Comparison of ENCODE assay signal across 10 mouse cellular contexts in the genomic region with DNA sequence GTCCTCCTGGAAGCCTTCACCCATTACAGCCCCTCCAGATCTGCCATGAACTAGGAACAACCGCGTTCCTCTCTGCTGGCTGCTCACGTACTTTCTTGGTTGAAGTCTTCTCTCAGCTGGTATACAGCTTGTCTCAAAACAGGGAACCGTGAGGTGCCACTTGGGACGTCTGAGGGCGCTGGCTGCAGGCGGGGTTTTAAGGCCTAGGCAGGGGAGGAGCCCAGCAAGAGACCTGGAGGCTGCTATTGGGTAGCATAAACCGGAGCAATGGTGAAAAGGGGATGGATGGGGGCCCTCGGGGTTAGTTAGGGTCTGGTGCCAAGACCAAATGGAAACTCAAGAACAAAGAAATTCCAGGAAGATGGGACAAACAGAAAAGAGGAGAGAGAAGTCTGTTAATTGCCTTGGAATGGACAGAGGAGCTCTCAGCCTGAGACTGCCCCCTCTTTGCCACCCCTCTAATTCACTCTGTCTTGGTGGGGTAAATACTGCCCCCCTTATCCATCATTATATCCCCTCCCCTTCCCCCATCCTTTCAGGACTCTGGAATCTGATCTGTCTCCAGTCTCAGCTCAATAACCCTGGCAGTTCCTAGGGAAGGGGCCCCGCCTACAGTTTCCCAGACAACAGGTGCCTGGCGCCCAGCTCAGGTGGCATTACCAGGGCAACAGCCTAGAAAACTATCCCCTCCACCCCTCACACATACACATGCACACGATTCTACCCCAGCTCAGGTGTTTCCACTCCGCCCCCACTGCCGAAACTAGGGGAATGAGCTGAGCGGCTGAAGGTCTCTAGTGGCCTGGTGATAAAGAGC. TPM values are rescaled to one million over a fixed set of nuclear protein-coding genes. Genes with fewer than 3 reads are reported as not detected.
DNase-seq lines count a peak whose midpoint lies in the region; ATAC-seq lines count a peak whose summit lies in the region.
"Had no signal": no experiment of that assay in that cellular context is flagged by ENCODE, and none has a peak within 500 bp of the region (broad histone marks: within the 10 kb centered on the region; RNA-seq: fewer than 3 reads in every experiment).

Gene Cldn9, minus strand, starts transcription at position 171 of the 817 bp plus-strand sequence.

- H3K4me2 ChIP-seq in neural tube, embryonic 11.5 days (ENCODE audit: low read depth): no peak within 1 kb of the TSS
- H3K4me2 ChIP-seq in neural tube, embryonic 15.5 days: no peak within 1 kb of the TSS
- H3K4me2 ChIP-seq in embryonic facial prominence, embryonic 15.5 days (replicated peaks): peak within 1 kb of the TSS; percentile 17; the same call in 1 of the 2 replicates
- H3K4me2 ChIP-seq in kidney, embryonic 14.5 days (replicated peaks; ENCODE audit: low read depth, low read length): peak within 1 kb of the TSS; percentile 56
- H3K4me2 ChIP-seq in stomach, embryonic 16.5 days (ENCODE audit: low read depth, low read length): peak within 1 kb of the TSS; percentile 17

- no peak within 1 kb of the TSS for H3K4me3 ChIP-seq in neural tube, embryonic 11.5 days (ENCODE audit: low read depth, low read length)
- H3K4me3 ChIP-seq in neural tube, embryonic 15.5 days (replicated peaks): no peak within 1 kb of the TSS
- peak within 1 kb of the TSS; percentile 24 for H3K4me3 ChIP-seq in embryonic facial prominence, embryonic 15.5 days (replicated peaks)
- peak within 1 kb of the TSS; percentile 31 for H3K4me3 ChIP-seq in kidney, embryonic 14.5 days (ENCODE audit: low read length)
- no peak within 1 kb of the TSS for H3K4me3 ChIP-seq in stomach, embryonic 16.5 days (replicated peaks; ENCODE audit: low read length)

- peaks cover 2% of the 10 kb centered on the region; the same call in 1 of the 2 replicates for H3K4me1 ChIP-seq in neural tube, embryonic 11.5 days (ENCODE audit: control insufficient read depth, insufficient read depth, low read length)
- H3K4me1 ChIP-seq in neural tube, embryonic 15.5 days: peaks cover 11% of the 10 kb centered on the region
- peaks cover 15% of the 10 kb centered on the region; the same call in 1 of the 2 replicates for H3K4me1 ChIP-seq in embryonic facial prominence, embryonic 15.5 days
- peaks cover 24% of the 10 kb centered on the region; the same call in 1 of the 2 replicates for H3K4me1 ChIP-seq in kidney, embryonic 14.5 days (ENCODE audit: control insufficient read depth, insufficient read depth, low read length)
- H3K4me1 ChIP-seq in stomach, embryonic 16.5 days (ENCODE audit: control insufficient read depth, insufficient read depth, low read length): peaks cover 20% of the 10 kb centered on the region; the same call in 1 of the 2 replicates

- no peak within 1 kb of the TSS for H3K9ac ChIP-seq in neural tube, embryonic 11.5 days (ENCODE audit: low read length)
- H3K9ac ChIP-seq in neural tube, embryonic 15.5 days (replicated peaks): no peak within 1 kb of the TSS
- H3K9ac ChIP-seq in embryonic facial prominence, embryonic 15.5 days: peak within 1 kb of the TSS; percentile 4; the same call in 1 of the 2 replicates
- peak within 1 kb of the TSS; percentile 64 for H3K9ac ChIP-seq in kidney, embryonic 14.5 days (ENCODE audit: low read depth, low read length)
- peak within 1 kb of the TSS; percentile 16; the same call in 1 of the 2 replicates for H3K9ac ChIP-seq in stomach, embryonic 16.5 days (ENCODE audit: low read length)

- no peak; the same call in 1 of the 2 replicates for ATAC-seq in neural tube, embryonic 11.5 days (ENCODE audit: insufficient read depth, low FRiP score, low TSS enrichment)
- ATAC-seq in neural tube, embryonic 15.5 days (ENCODE audit: low FRiP score): no peak
- peak; percentile 87 for ATAC-seq in embryonic facial prominence, embryonic 15.5 days (ENCODE audit: insufficient number of reproducible peaks, low FRiP score, low TSS enrichment, low read depth)
- peak; percentile 94 for ATAC-seq in kidney, embryonic 14.5 days (ENCODE audit: low FRiP score, low TSS enrichment)
- ATAC-seq in stomach, embryonic 16.5 days (ENCODE audit: insufficient read depth, low FRiP score): no peak; the same call in 1 of the 2 replicates

- no peak within 1 kb of the TSS for H3K27ac ChIP-seq in neural tube, embryonic 11.5 days (ENCODE audit: low read depth, low read length)
- no peak within 1 kb of the TSS for H3K27ac ChIP-seq in neural tube, embryonic 15.5 days (replicated peaks)
- H3K27ac ChIP-seq in embryonic facial prominence, embryonic 15.5 days (replicated peaks): no peak within 1 kb of the TSS
- H3K27ac ChIP-seq in kidney, embryonic 14.5 days (ENCODE audit: low read depth, low read length): peak within 1 kb of the TSS; percentile 78
- H3K27ac ChIP-seq in stomach, embryonic 16.5 days (ENCODE audit: low read length): no peak within 1 kb of the TSS

- DNase-seq in neural tube, embryonic 11.5 days (ENCODE audit: low spot score): peak; percentile 12
- no peak for DNase-seq in natural killer cell, adult 2 months (ENCODE audit: low spot score in 2 of 2)
- no peak for DNase-seq in left cerebral cortex, adult 18-20 months (ENCODE audit: low spot score in 2 of 2)
- DNase-seq: cerebellum, adult 11 months; heart, postnatal 14 days had no signal

- no peaks in the 10 kb centered on the region for H3K36me3 ChIP-seq in neural tube, embryonic 11.5 days (ENCODE audit: control insufficient read depth, insufficient read depth, low read length)
- no peaks in the 10 kb centered on the region for H3K36me3 ChIP-seq in neural tube, embryonic 15.5 days
- no peaks in the 10 kb centered on the region for H3K36me3 ChIP-seq in embryonic facial prominence, embryonic 15.5 days
- no peaks in the 10 kb centered on the region for H3K36me3 ChIP-seq in kidney, embryonic 14.5 days (ENCODE audit: control insufficient read depth, insufficient read depth, low read length)
- H3K36me3 ChIP-seq in stomach, embryonic 16.5 days (ENCODE audit: control insufficient read depth, insufficient read depth, low read length): no peaks in the 10 kb centered on the region

- peaks cover 42% of the 10 kb centered on the region for H3K27me3 ChIP-seq in neural tube, embryonic 11.5 days (ENCODE audit: control insufficient read depth, insufficient read depth, low read length)
- H3K27me3 ChIP-seq in neural tube, embryonic 15.5 days (replicated peaks): peaks cover 60% of the 10 kb centered on the region
- peaks cover 55% of the 10 kb centered on the region for H3K27me3 ChIP-seq in embryonic facial prominence, embryonic 15.5 days
- H3K27me3 ChIP-seq in kidney, embryonic 14.5 days (ENCODE audit: control insufficient read depth, insufficient read depth, low read length): peaks cover 25% of the 10 kb centered on the region
- H3K27me3 ChIP-seq in stomach, embryonic 16.5 days (ENCODE audit: control insufficient read depth, insufficient read depth, low read length): peaks cover 25% of the 10 kb centered on the region

- 11% methylated on average over 15 of the region's 15 CpGs for WGBS in neural tube, embryonic 11.5 days
- whole genome bisulfite sequencing in neural tube, embryonic 15.5 days: 12% methylated on average over 15 of the region's 15 CpGs
- WGBS in embryonic facial prominence, embryonic 15.5 days: 13% methylated on average over 15 of the region's 15 CpGs
- 7% methylated on average over 15 of the region's 15 CpGs for WGBS in kidney, embryonic 14.5 days
- 20% methylated on average over 15 of the region's 15 CpGs for WGBS in stomach, embryonic 16.5 days

- H3K9me3 ChIP-seq in neural tube, embryonic 11.5 days (ENCODE audit: control insufficient read depth, low read length): no peaks in the 10 kb centered on the region
- no peaks in the 10 kb centered on the region for H3K9me3 ChIP-seq in neural tube, embryonic 15.5 days (replicated peaks)
- H3K9me3 ChIP-seq in embryonic facial prominence, embryonic 15.5 days (replicated peaks): no peaks in the 10 kb centered on the region
- H3K9me3 ChIP-seq in kidney, embryonic 14.5 days (ENCODE audit: control insufficient read depth, low read length): no peaks in the 10 kb centered on the region
- no peaks in the 10 kb centered on the region for H3K9me3 ChIP-seq in stomach, embryonic 16.5 days (replicated peaks; ENCODE audit: control insufficient read depth, low read length)

RNA-seq across cellular contexts. Expression of gene Cldn9, which starts in this region (rescaled TPM):
- 1.3 and 1.9 TPM in 2 replicates for polyA plus RNA-seq in neural tube, embryonic 11.5 days (2014; fragmentation: Nextera tagmentation; extraction: Ambion mirVana)
- 1.1 TPM in 2 replicates for polyA plus RNA-seq in neural tube, embryonic 15.5 days (2015; fragmentation: Nextera tagmentation; extraction: Ambion mirVana)
- polyA plus RNA-seq in embryonic facial prominence, embryonic 15.5 days (2015; fragmentation: Nextera tagmentation; extraction: Ambion mirVana): 13.8 and 18.3 TPM in 2 replicates
- 63.7 and 65.5 TPM in 2 replicates for polyA plus RNA-seq in kidney, embryonic 14.5 days (2014; fragmentation: Nextera tagmentation; extraction: Ambion mirVana)
- 1.3 and 2.2 TPM in 2 replicates for polyA plus RNA-seq in stomach, embryonic 16.5 days (2015; fragmentation: Nextera tagmentation; extraction: Ambion mirVana)
- under 1 TPM; 0.23 to 0.26 TPM for total RNA-seq in left cerebral cortex, adult 18-20 months (2021)
- total RNA-seq: heart, postnatal 14 days had no signal
- polyA plus RNA-seq: urinary bladder, adult 2 months had no signal

Comparison
In these comparisons a context has a peak if more than half of its experiments do, and no peak if none do; other contexts are left out.
1. ATAC-seq: peak in embryonic facial prominence, embryonic 15.5 days (single experiment) and kidney, embryonic 14.5 days (single experiment); none in neural tube, embryonic 11.5 days (single experiment), neural tube, embryonic 15.5 days (single experiment) and stomach, embryonic 16.5 days (single experiment).
2. H3K4me2 ChIP-seq: peak in embryonic facial prominence, embryonic 15.5 days (single experiment), kidney, embryonic 14.5 days (single experiment) and stomach, embryonic 16.5 days (single experiment); none in neural tube, embryonic 11.5 days (single experiment) and neural tube, embryonic 15.5 days (single experiment).
3. H3K4me3 ChIP-seq: peak in embryonic facial prominence, embryonic 15.5 days (single experiment) and kidney, embryonic 14.5 days (single experiment); none in neural tube, embryonic 11.5 days (single experiment), neural tube, embryonic 15.5 days (single experiment) and stomach, embryonic 16.5 days (single experiment).
4. H3K9ac ChIP-seq: peak in embryonic facial prominence, embryonic 15.5 days (single experiment), kidney, embryonic 14.5 days (single experiment) and stomach, embryonic 16.5 days (single experiment); none in neural tube, embryonic 11.5 days (single experiment) and neural tube, embryonic 15.5 days (single experiment).